Mouse (Mus musculus): ENCODE measurements around the gene Ppp2r5b. TPM values are rescaled to one million over a fixed set of nuclear protein-coding genes. Genes with fewer than 3 reads are reported as not detected.

Gene Ppp2r5b
- 120 TPM for polyA plus RNA-seq (2015; fragmentation: Illumina TruSeq; extraction: RNeasy Lipid Tissue Mini Kit (QIAGEN cat#74804); ENCODE audit: low read depth, low replicate concordance)

GRCm38 (mm10) chr19:6235084-6236052 is at the start of gene Ppp2r5b:
TSS of gene Ppp2r5b (minus strand) at chr19:6235872.

DNA sequence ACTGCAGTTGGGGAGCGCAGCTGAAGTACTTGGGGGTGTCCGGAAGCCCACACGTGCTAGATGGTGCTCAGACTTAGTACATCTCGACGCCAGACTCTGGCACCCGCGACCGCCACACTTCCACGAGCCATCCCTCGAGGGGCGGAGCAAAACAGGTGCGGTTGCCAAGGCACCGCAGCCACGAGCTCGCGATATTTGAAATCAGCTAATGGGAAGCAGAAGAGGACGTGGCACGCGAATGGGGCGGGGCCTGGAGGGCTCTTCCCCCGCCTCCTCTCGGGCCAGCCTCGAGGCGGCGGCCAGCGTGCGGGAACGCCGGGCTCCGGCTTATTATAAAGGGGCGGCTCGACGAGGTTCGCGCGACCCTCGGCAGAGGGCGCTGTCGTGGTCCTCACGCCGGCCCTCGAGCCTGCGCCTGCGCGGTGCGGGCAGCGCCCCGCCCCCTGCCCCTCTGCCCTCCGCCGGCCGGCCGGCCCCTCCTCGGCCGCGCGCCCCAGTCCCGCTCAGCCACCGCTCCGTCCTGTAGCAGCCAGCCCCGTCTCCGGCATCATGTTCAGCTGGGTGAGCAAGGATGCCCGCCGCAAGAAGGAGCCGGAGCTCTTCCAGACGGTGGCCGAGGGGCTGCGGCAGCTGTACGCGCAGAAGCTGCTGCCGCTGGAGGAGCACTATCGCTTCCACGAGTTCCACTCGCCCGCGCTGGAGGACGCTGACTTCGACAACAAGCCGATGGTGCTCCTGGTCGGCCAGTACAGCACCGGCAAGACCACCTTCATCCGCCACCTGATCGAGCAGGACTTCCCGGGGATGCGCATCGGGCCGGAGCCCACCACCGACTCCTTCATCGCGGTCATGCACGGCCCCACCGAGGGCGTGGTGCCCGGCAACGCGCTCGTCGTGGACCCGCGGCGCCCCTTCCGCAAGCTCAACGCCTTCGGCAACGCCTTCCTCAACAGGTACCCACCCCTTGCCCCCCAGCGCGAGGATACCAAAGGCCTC is 41.1 kb upstream of the Ppp2r5b start, which contains the start of gene Ehd1:
Ehd1 (plus strand) TSS at position 300 of the 996 bp plus-strand sequence.

DNA sequence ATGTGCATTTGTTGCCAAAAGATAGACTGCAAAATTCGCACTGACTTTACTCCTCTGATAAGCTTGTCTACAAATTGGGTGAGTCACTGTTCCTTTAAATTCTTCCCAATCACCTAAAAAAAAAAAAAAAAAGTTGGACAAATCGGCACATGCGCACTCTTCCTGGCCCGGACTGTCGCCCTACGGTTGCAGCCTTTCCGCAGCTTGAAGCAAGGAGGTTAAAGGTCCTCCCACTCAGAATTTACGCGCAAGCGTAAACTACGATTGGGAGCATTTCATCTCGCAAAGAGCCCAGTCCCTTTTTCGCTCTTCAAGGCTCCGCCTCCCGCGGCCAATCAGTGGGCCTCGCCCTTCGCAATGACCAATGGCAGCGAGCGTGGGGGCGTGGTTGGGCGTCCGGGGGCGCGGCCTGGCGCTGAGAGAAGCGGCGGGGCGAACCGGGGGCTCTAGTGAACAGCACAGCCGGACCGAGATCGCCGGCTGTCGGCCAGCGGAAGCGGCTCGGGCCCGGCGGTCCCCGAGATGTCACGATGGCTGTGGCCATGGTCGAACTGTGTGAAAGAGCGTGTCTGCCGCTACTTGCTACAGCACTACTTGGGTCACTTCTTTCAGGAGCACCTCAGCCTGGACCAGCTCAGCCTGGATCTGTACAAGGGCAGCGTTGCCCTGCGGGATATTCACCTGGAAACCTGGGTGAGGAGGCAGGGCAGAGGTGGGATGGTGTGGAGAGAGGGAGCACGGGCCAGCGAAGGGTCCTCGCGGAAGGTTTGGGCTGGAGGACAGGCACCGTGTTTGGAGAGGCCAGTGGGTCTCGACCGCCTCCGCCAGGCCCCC is 5.8 kb upstream of the Ppp2r5b start, which contains the start of gene Atg2a:
Atg2a (plus strand) TSS at position 395 of the 834 bp plus-strand sequence.

DNA sequence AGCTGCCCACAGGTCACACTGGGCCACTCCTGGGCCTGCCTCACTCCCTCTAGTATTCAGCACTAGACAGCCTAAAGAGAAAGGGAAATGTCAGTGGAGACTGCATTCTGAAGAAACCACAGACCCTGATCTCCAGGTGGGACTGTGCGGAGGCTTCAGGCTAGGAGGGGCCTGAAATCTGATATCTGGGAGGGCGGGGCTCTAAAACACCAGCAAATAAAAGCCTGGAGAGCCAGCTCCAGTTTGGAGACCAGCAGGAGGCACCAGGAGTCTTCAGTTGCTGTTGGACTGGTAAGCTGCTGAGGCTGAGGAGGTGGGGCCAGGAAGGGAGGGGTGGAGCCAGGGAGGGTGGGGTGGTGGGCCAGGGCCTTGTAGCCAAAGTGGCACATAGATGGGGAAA is 9.5 kb downstream of the Ppp2r5b start, which contains the start of gene Gpha2:
Gpha2 (plus strand) TSS at position 246 of the 400 bp plus-strand sequence.

GRCm38 (mm10) chr19:6184131-6184530 is 51.5 kb downstream of the Ppp2r5b start, which contains the start of gene Majin:
TSS of gene Majin (plus strand) at chr19:6184388.

Other genes with a start within 250 kb of the Ppp2r5b start
- gene Slc22a20, start 249.7 kb downstream of the Ppp2r5b start, polyA plus RNA-seq (2015; fragmentation: Illumina TruSeq; extraction: RNeasy Lipid Tissue Mini Kit (QIAGEN cat#74804); ENCODE audit: low read depth, low replicate concordance): not detected
- gene Capn1, start 220.0 kb downstream of the Ppp2r5b start, polyA plus RNA-seq (2015; fragmentation: Illumina TruSeq; extraction: RNeasy Lipid Tissue Mini Kit (QIAGEN cat#74804); ENCODE audit: low read depth, low replicate concordance): 17.9 TPM
- gene Syvn1, start 189.3 kb downstream of the Ppp2r5b start, polyA plus RNA-seq (2015; fragmentation: Illumina TruSeq; extraction: RNeasy Lipid Tissue Mini Kit (QIAGEN cat#74804); ENCODE audit: low read depth, low replicate concordance): 33.6 TPM
- gene Mrpl49, start 178.1 kb downstream of the Ppp2r5b start, polyA plus RNA-seq (2015; fragmentation: Illumina TruSeq; extraction: RNeasy Lipid Tissue Mini Kit (QIAGEN cat#74804); ENCODE audit: low read depth, low replicate concordance): 61.3 TPM
- 1,093 TPM for gene Fau, start 178.0 kb downstream of the Ppp2r5b start, polyA plus RNA-seq (2015; fragmentation: Illumina TruSeq; extraction: RNeasy Lipid Tissue Mini Kit (QIAGEN cat#74804); ENCODE audit: low read depth, low replicate concordance)
- 30.1 TPM for gene Znhit2, start 174.7 kb downstream of the Ppp2r5b start, polyA plus RNA-seq (2015; fragmentation: Illumina TruSeq; extraction: RNeasy Lipid Tissue Mini Kit (QIAGEN cat#74804); ENCODE audit: low read depth, low replicate concordance)
- 37.3 TPM for gene Tm7sf2, start 167.5 kb downstream of the Ppp2r5b start, polyA plus RNA-seq (2015; fragmentation: Illumina TruSeq; extraction: RNeasy Lipid Tissue Mini Kit (QIAGEN cat#74804); ENCODE audit: low read depth, low replicate concordance)
- gene Vps51, start 158.6 kb downstream of the Ppp2r5b start, polyA plus RNA-seq (2015; fragmentation: Illumina TruSeq; extraction: RNeasy Lipid Tissue Mini Kit (QIAGEN cat#74804); ENCODE audit: low read depth, low replicate concordance): 58.5 TPM
- not detected for gene Tmem262, start 155.8 kb downstream of the Ppp2r5b start, polyA plus RNA-seq (2015; fragmentation: Illumina TruSeq; extraction: RNeasy Lipid Tissue Mini Kit (QIAGEN cat#74804); ENCODE audit: low read depth, low replicate concordance)
- gene Gm28374, start 153.6 kb downstream of the Ppp2r5b start, polyA plus RNA-seq (2015; fragmentation: Illumina TruSeq; extraction: RNeasy Lipid Tissue Mini Kit (QIAGEN cat#74804); ENCODE audit: low read depth, low replicate concordance): not detected
- 47.7 TPM for gene Zfpl1, start 150.9 kb downstream of the Ppp2r5b start, polyA plus RNA-seq (2015; fragmentation: Illumina TruSeq; extraction: RNeasy Lipid Tissue Mini Kit (QIAGEN cat#74804); ENCODE audit: low read depth, low replicate concordance)
- 0.42 TPM for gene Cdca5, start 150.9 kb downstream of the Ppp2r5b start, polyA plus RNA-seq (2015; fragmentation: Illumina TruSeq; extraction: RNeasy Lipid Tissue Mini Kit (QIAGEN cat#74804); ENCODE audit: low read depth, low replicate concordance)
- not detected for gene AC131692.1, start 141.5 kb downstream of the Ppp2r5b start, polyA plus RNA-seq (2015; fragmentation: Illumina TruSeq; extraction: RNeasy Lipid Tissue Mini Kit (QIAGEN cat#74804); ENCODE audit: low read depth, low replicate concordance)
- gene Naaladl1, start 130.1 kb downstream of the Ppp2r5b start, polyA plus RNA-seq (2015; fragmentation: Illumina TruSeq; extraction: RNeasy Lipid Tissue Mini Kit (QIAGEN cat#74804); ENCODE audit: low read depth, low replicate concordance): not detected
- gene Sac3d1, start 117.2 kb downstream of the Ppp2r5b start, polyA plus RNA-seq (2015; fragmentation: Illumina TruSeq; extraction: RNeasy Lipid Tissue Mini Kit (QIAGEN cat#74804); ENCODE audit: low read depth, low replicate concordance): 16.8 TPM
- gene Snx15, start 107.6 kb downstream of the Ppp2r5b start, polyA plus RNA-seq (2015; fragmentation: Illumina TruSeq; extraction: RNeasy Lipid Tissue Mini Kit (QIAGEN cat#74804); ENCODE audit: low read depth, low replicate concordance): 39.0 TPM
- gene Batf2, start 94.9 kb downstream of the Ppp2r5b start, polyA plus RNA-seq (2015; fragmentation: Illumina TruSeq; extraction: RNeasy Lipid Tissue Mini Kit (QIAGEN cat#74804); ENCODE audit: low read depth, low replicate concordance): not detected
- 91.3 TPM for gene Arl2, start 94.3 kb downstream of the Ppp2r5b start, polyA plus RNA-seq (2015; fragmentation: Illumina TruSeq; extraction: RNeasy Lipid Tissue Mini Kit (QIAGEN cat#74804); ENCODE audit: low read depth, low replicate concordance)
- gene Majin, start 51.5 kb downstream of the Ppp2r5b start, polyA plus RNA-seq (2015; fragmentation: Illumina TruSeq; extraction: RNeasy Lipid Tissue Mini Kit (QIAGEN cat#74804); ENCODE audit: low read depth, low replicate concordance): not detected
- gene Gpha2, start 9.5 kb downstream of the Ppp2r5b start, polyA plus RNA-seq (2015; fragmentation: Illumina TruSeq; extraction: RNeasy Lipid Tissue Mini Kit (QIAGEN cat#74804); ENCODE audit: low read depth, low replicate concordance): not detected
- 18.9 TPM for gene Atg2a, start 5.8 kb upstream of the Ppp2r5b start, polyA plus RNA-seq (2015; fragmentation: Illumina TruSeq; extraction: RNeasy Lipid Tissue Mini Kit (QIAGEN cat#74804); ENCODE audit: low read depth, low replicate concordance)
- 27.8 TPM for gene Ehd1, start 40.9 kb upstream of the Ppp2r5b start, polyA plus RNA-seq (2015; fragmentation: Illumina TruSeq; extraction: RNeasy Lipid Tissue Mini Kit (QIAGEN cat#74804); ENCODE audit: low read depth, low replicate concordance)
- 2.4 TPM for gene Cdc42bpg, start 70.6 kb upstream of the Ppp2r5b start, polyA plus RNA-seq (2015; fragmentation: Illumina TruSeq; extraction: RNeasy Lipid Tissue Mini Kit (QIAGEN cat#74804); ENCODE audit: low read depth, low replicate concordance)
- gene Men1, start 99.1 kb upstream of the Ppp2r5b start, polyA plus RNA-seq (2015; fragmentation: Illumina TruSeq; extraction: RNeasy Lipid Tissue Mini Kit (QIAGEN cat#74804); ENCODE audit: low read depth, low replicate concordance): 44.9 TPM
- gene Map4k2, start 105.3 kb upstream of the Ppp2r5b start, polyA plus RNA-seq (2015; fragmentation: Illumina TruSeq; extraction: RNeasy Lipid Tissue Mini Kit (QIAGEN cat#74804); ENCODE audit: low read depth, low replicate concordance): 71.5 TPM
- 147 TPM for gene Sf1, start 127.8 kb upstream of the Ppp2r5b start, polyA plus RNA-seq (2015; fragmentation: Illumina TruSeq; extraction: RNeasy Lipid Tissue Mini Kit (QIAGEN cat#74804); ENCODE audit: low read depth, low replicate concordance)
- 41.5 TPM for gene Pygm, start 148.5 kb upstream of the Ppp2r5b start, polyA plus RNA-seq (2015; fragmentation: Illumina TruSeq; extraction: RNeasy Lipid Tissue Mini Kit (QIAGEN cat#74804); ENCODE audit: low read depth, low replicate concordance)
- gene Rasgrp2, start 163.5 kb upstream of the Ppp2r5b start, polyA plus RNA-seq (2015; fragmentation: Illumina TruSeq; extraction: RNeasy Lipid Tissue Mini Kit (QIAGEN cat#74804); ENCODE audit: low read depth, low replicate concordance): 93.5 TPM
- gene Nrxn2, start 182.9 kb upstream of the Ppp2r5b start, polyA plus RNA-seq (2015; fragmentation: Illumina TruSeq; extraction: RNeasy Lipid Tissue Mini Kit (QIAGEN cat#74804); ENCODE audit: low read depth, low replicate concordance): 190 TPM

Measured in brain, adult 10 weeks (tissue).